Mouse (Mus musculus): Measurements from ENCODE around the gene BC029722. TPM values are rescaled to one million over a fixed set of nuclear protein-coding genes. Genes with fewer than 3 reads are reported as not detected.

Gene BC029722
- total RNA-seq, 1 experiment: 7.0 TPM

- Histone ChIP-seq H3K4me1 (ENCODE audit: control insufficient read depth in 2 of 2, insufficient read depth in 2 of 2, low read length in 2 of 2, poor library complexity in 1 of 2) (0 out of 4 replicates have a peak, but pooled peaks cover 0 to 1% of the 10 kb centered on the region in 2 experiments), H3K27ac (ENCODE audit: insufficient read depth, low read depth, low read length, poor library complexity, severe bottlenecking) (no peak overlapping the region), H3K9ac (ENCODE audit: insufficient read depth, low read depth, low read length, poor library complexity, severe bottlenecking) (no peak overlapping the region), H3K36me3 (ENCODE audit: control insufficient read depth, insufficient read depth, low read length, poor library complexity, severe bottlenecking) (peaks cover 35% of the 10 kb centered on the region), H3K9me3 (ENCODE audit: control insufficient read depth, insufficient read depth, low read depth, low read length) (no peaks in the 10 kb centered on the region), H3K4me3 (ENCODE audit: insufficient read depth in 1 of 2, low read depth in 1 of 2, low read length in 2 of 2, poor library complexity in 1 of 2, severe bottlenecking in 1 of 2) (no peak overlapping the region)
- in situ Hi-C loops (cut with MboI; ENCODE audit: low sequenced_read_pairs in 2 of 2, unreplicated experiment in 2 of 2): no loop called here
- no peak for DNase-seq (ENCODE audit: low read depth, low spot score)
- TF ChIP-seq ZNF384 (IDR thresholded peaks at IDR 0.05; ENCODE audit: low read depth, low read length) (no peak), MAFK (IDR thresholded peaks at IDR 0.05; ENCODE audit: insufficient read depth, low read depth, low read length) (no peak), CHD2 (IDR thresholded peaks at IDR 0.05; ENCODE audit: low read depth, low read length) (no peak), HCFC1 (IDR thresholded peaks at IDR 0.05; ENCODE audit: borderline replicate concordance, insufficient read depth, low read length) (no peak), ZC3H11A (IDR thresholded peaks at IDR 0.05; ENCODE audit: borderline replicate concordance, low read depth, low read length) (no peak)
Observed at GRCm38 (mm10) chr2:155823722-155824121, 4.5 kb upstream of the BC029722 start.

DNA sequence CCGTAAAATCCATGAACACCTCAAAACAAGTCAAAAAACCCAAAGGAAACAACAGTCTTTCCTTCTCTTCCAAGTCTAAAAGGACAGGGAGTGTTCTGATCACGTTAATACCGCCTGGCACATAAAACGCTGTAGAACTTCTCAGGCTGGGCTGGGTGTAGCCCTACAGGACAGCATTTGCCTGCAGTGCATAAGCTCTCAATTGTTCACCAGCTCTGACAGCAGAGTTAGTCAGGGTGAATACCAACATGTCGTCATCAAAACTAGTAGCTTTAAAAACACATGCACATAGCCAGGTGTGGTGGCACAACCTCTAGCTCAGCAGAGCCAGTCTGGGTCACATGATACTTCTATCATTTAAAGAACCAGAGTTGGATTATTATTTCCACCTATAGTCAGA lies 1.6 kb upstream of the BC029722 start:
- no peak overlapping the region for H3K27ac ChIP-seq (ENCODE audit: insufficient read depth, low read depth, low read length, poor library complexity, severe bottlenecking)
- no peak overlapping the region for H3K9ac ChIP-seq (ENCODE audit: insufficient read depth, low read depth, low read length, poor library complexity, severe bottlenecking)
- H3K4me1 ChIP-seq (ENCODE audit: control insufficient read depth in 2 of 2, insufficient read depth in 2 of 2, low read length in 2 of 2, poor library complexity in 1 of 2): 0 out of 4 replicates have a peak, but pooled peaks cover 0 to 1% of the 10 kb centered on the region in 2 experiments
- no peaks in the 10 kb centered on the region for H3K9me3 ChIP-seq (ENCODE audit: control insufficient read depth, insufficient read depth, low read depth, low read length)
- DNase-seq (ENCODE audit: low read depth, low spot score): no peak
- no peak overlapping the region for H3K4me3 ChIP-seq (ENCODE audit: insufficient read depth in 1 of 2, low read depth in 1 of 2, low read length in 2 of 2, poor library complexity in 1 of 2, severe bottlenecking in 1 of 2)
- peaks cover 35% of the 10 kb centered on the region for H3K36me3 ChIP-seq (ENCODE audit: control insufficient read depth, insufficient read depth, low read length, poor library complexity, severe bottlenecking)
- in situ Hi-C loops (cut with MboI; ENCODE audit: low sequenced_read_pairs in 2 of 2, unreplicated experiment in 2 of 2): no loop called here
- TF ChIP-seq ZNF384 (IDR thresholded peaks at IDR 0.05; ENCODE audit: low read depth, low read length) (no peak), MAFK (IDR thresholded peaks at IDR 0.05; ENCODE audit: insufficient read depth, low read depth, low read length) (no peak), ZC3H11A (IDR thresholded peaks at IDR 0.05; ENCODE audit: borderline replicate concordance, low read depth, low read length) (no peak), CHD2 (IDR thresholded peaks at IDR 0.05; ENCODE audit: low read depth, low read length) (no peak), HCFC1 (IDR thresholded peaks at IDR 0.05; ENCODE audit: borderline replicate concordance, insufficient read depth, low read length) (no peak)

- H3K36me3 ChIP-seq (ENCODE audit: control insufficient read depth, insufficient read depth, low read length, poor library complexity, severe bottlenecking): peaks cover 35% of the 10 kb centered on the region
- in situ Hi-C loops (cut with MboI; ENCODE audit: low sequenced_read_pairs in 2 of 2, unreplicated experiment in 2 of 2): no loop called here
- H3K4me1 ChIP-seq (ENCODE audit: control insufficient read depth in 2 of 2, insufficient read depth in 2 of 2, low read length in 2 of 2, poor library complexity in 1 of 2): peaks cover 0 to 1% of the 10 kb centered on the region in 2 experiments; a peak in 1 of 4 replicates
- no peak overlapping the region; the same call in 1 of the 2 replicates for H3K9ac ChIP-seq (ENCODE audit: insufficient read depth, low read depth, low read length, poor library complexity, severe bottlenecking)
- H3K9me3 ChIP-seq (ENCODE audit: control insufficient read depth, insufficient read depth, low read depth, low read length): no peaks in the 10 kb centered on the region
- TF ChIP-seq HCFC1 (IDR thresholded peaks at IDR 0.05; ENCODE audit: borderline replicate concordance, insufficient read depth, low read length) (no peak), ZC3H11A (IDR thresholded peaks at IDR 0.05; ENCODE audit: borderline replicate concordance, low read depth, low read length) (no peak), CHD2 (IDR thresholded peaks at IDR 0.05; ENCODE audit: low read depth, low read length) (no peak), ZNF384 (IDR thresholded peaks at IDR 0.05; ENCODE audit: low read depth, low read length) (no peak), MAFK (IDR thresholded peaks at IDR 0.05; ENCODE audit: insufficient read depth, low read depth, low read length) (no peak)
- DNase-seq (ENCODE audit: low read depth, low spot score): no peak
- H3K4me3 ChIP-seq (ENCODE audit: insufficient read depth in 1 of 2, low read depth in 1 of 2, low read length in 2 of 2, poor library complexity in 1 of 2, severe bottlenecking in 1 of 2): no peak overlapping the region
- no peak overlapping the region for H3K27ac ChIP-seq (ENCODE audit: insufficient read depth, low read depth, low read length, poor library complexity, severe bottlenecking)
Observed at GRCm38 (mm10) chr2:155819449-155820251, 424 bp upstream of the BC029722 start.

DNA sequence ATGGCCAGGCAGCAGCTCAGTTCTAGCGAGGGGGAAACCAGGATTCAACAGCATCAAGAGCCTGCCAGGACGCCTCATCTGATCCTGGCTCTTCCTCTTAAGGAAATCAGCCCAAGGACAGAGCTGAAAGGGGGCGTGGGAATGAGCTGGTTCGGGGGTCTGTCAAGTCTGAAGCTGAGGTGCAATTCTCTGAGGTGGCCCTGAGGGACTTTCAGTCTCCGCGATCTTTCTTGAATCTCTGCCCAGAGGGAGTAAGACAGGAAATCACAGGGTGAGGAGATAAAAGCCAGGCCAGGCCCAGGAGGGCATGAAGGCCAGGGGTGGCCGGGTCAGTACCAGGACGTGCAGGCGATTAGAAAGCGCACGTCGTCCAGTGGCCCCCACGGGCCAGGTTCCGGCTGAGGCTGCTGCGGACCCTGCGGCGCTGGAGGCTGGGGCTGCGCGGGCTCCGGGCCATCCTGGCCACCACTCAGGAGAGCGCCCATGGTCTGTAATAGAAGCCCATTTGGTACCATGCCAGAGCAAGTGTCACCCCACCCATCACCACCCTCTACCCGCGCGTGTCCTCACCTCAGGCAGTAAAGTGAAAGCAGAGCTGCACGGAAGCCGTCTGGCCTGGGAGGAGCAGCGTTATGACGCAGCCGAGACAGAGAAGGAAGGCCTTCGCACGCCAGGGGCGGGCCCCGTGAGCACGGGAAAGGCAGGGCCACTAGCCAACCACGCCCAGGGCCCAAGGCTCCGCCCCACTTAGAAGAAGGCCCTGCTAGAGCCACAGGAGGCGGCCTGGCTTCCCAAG lies 432 bp downstream of the BC029722 start:
- peak overlapping the region; percentile 76 to 87 for H3K4me3 ChIP-seq (ENCODE audit: insufficient read depth in 1 of 2, low read depth in 1 of 2, low read length in 2 of 2, poor library complexity in 1 of 2, severe bottlenecking in 1 of 2)
- H3K4me1 ChIP-seq (ENCODE audit: control insufficient read depth in 2 of 2, insufficient read depth in 2 of 2, low read length in 2 of 2, poor library complexity in 1 of 2): peaks cover 0 to 1% of the 10 kb centered on the region in 2 experiments; a peak in 1 of 4 replicates
- peak; percentile 89 for DNase-seq (ENCODE audit: low read depth, low spot score)
- H3K27ac ChIP-seq (ENCODE audit: insufficient read depth, low read depth, low read length, poor library complexity, severe bottlenecking): no peak overlapping the region
- H3K9ac ChIP-seq (ENCODE audit: insufficient read depth, low read depth, low read length, poor library complexity, severe bottlenecking): peak overlapping the region; percentile 86
- peaks cover 32% of the 10 kb centered on the region for H3K36me3 ChIP-seq (ENCODE audit: control insufficient read depth, insufficient read depth, low read length, poor library complexity, severe bottlenecking)
- no peaks in the 10 kb centered on the region for H3K9me3 ChIP-seq (ENCODE audit: control insufficient read depth, insufficient read depth, low read depth, low read length)
- TF ChIP-seq CHD2 (IDR thresholded peaks at IDR 0.05; ENCODE audit: low read depth, low read length): peak; percentile 24; the same call in 1 of the 2 replicates
- TF ChIP-seq ZC3H11A (IDR thresholded peaks at IDR 0.05; ENCODE audit: borderline replicate concordance, low read depth, low read length): no peak
- no peak for TF ChIP-seq MAFK (IDR thresholded peaks at IDR 0.05; ENCODE audit: insufficient read depth, low read depth, low read length)
- TF ChIP-seq HCFC1 (IDR thresholded peaks at IDR 0.05; ENCODE audit: borderline replicate concordance, insufficient read depth, low read length): no peak
- TF ChIP-seq ZNF384 (IDR thresholded peaks at IDR 0.05; ENCODE audit: low read depth, low read length): no peak
- in situ Hi-C loops (cut with MboI; ENCODE audit: low sequenced_read_pairs in 2 of 2, unreplicated experiment in 2 of 2): no loop called here
